Mouse (Mus musculus): ENCODE measurements at regions not wholly inside any gene's neighbourhood (a gene's known extent, or its start where the extent isn't known, plus 50 kb on each side); places are given as distances from the start of the nearest gene placed in this dataset.
A peak's percentile ranks its signal among the peaks of the same experiment; 100 is the strongest.

- Histone ChIP-seq H3K4me1 (replicated peaks; ENCODE audit: control insufficient read depth, insufficient read depth, low read length) (peaks cover 12% of the 10 kb centered on the region), H3K4me2 (replicated peaks) (peak overlapping the region; percentile 11), H3K27me3 (ENCODE audit: control insufficient read depth, insufficient read depth, low read length) (no peaks in the 10 kb centered on the region), H3K9me3 (ENCODE audit: control insufficient read depth, low read length) (no peaks in the 10 kb centered on the region), H3K27ac (no peak overlapping the region), H3K4me3 (replicated peaks; ENCODE audit: low read length) (no peak overlapping the region), H3K9ac (no peak overlapping the region), H3K36me3 (replicated peaks; ENCODE audit: control insufficient read depth, insufficient read depth) (no peaks in the 10 kb centered on the region)
- DNase-seq (ENCODE audit: low spot score) (no peak), ATAC-seq (ENCODE audit: low FRiP score) (no peak)
- 58% methylated on average over 16 of the region's 16 CpGs for WGBS
Observed at GRCm38 (mm10) chr2:170945401-170946105, 213.9 kb downstream of the Dok5 start.

GRCm38 (mm10) chr2:170946106-170946657 lies 214.6 kb downstream of the Dok5 start:
- H3K4me2 ChIP-seq (replicated peaks): peak overlapping the region; percentile 11
- 76% methylated on average over 15 of the region's 15 CpGs for WGBS
- H3K27ac ChIP-seq: no peak overlapping the region
- no peaks in the 10 kb centered on the region for H3K9me3 ChIP-seq (ENCODE audit: control insufficient read depth, low read length)
- peaks cover 12% of the 10 kb centered on the region for H3K4me1 ChIP-seq (replicated peaks; ENCODE audit: control insufficient read depth, insufficient read depth, low read length)
- DNase-seq (ENCODE audit: low spot score) (no peak), ATAC-seq (ENCODE audit: low FRiP score) (no peak)
- no peak overlapping the region for H3K4me3 ChIP-seq (replicated peaks; ENCODE audit: low read length)
- H3K27me3 ChIP-seq (ENCODE audit: control insufficient read depth, insufficient read depth, low read length): no peaks in the 10 kb centered on the region
- no peak overlapping the region for H3K9ac ChIP-seq
- H3K36me3 ChIP-seq (replicated peaks; ENCODE audit: control insufficient read depth, insufficient read depth): no peaks in the 10 kb centered on the region

- no peaks in the 10 kb centered on the region for H3K27me3 ChIP-seq (ENCODE audit: control insufficient read depth, insufficient read depth, low read length)
- H3K36me3 ChIP-seq (replicated peaks; ENCODE audit: control insufficient read depth, insufficient read depth): no peaks in the 10 kb centered on the region
Observed at GRCm38 (mm10) chr2:170947236-170947635, 215.6 kb downstream of the Dok5 start.

GRCm38 (mm10) chr2:170954626-170955025 lies 223.0 kb downstream of the Dok5 start:
- H3K9ac ChIP-seq: no peak overlapping the region
- no peak overlapping the region for H3K4me3 ChIP-seq (replicated peaks; ENCODE audit: low read length)
- no peaks in the 10 kb centered on the region for H3K36me3 ChIP-seq (replicated peaks; ENCODE audit: control insufficient read depth, insufficient read depth)
- DNase-seq (ENCODE audit: low spot score) (no peak), ATAC-seq (ENCODE audit: low FRiP score) (no peak)
- no peaks in the 10 kb centered on the region for H3K27me3 ChIP-seq (ENCODE audit: control insufficient read depth, insufficient read depth, low read length)
- H3K9me3 ChIP-seq (ENCODE audit: control insufficient read depth, low read length): no peaks in the 10 kb centered on the region
- no peaks in the 10 kb centered on the region for H3K4me1 ChIP-seq (replicated peaks; ENCODE audit: control insufficient read depth, insufficient read depth, low read length)
- H3K4me2 ChIP-seq (replicated peaks): no peak overlapping the region
- no peak overlapping the region for H3K27ac ChIP-seq
- 95% methylated on average over 17 of the region's 17 CpGs for WGBS

More at GRCm38 (mm10) chr2:170947236-170947635, 215.6 kb downstream of the Dok5 start:
- 91% methylated on average over 8 of the region's 8 CpGs for WGBS
- H3K9ac ChIP-seq: no peak overlapping the region
- H3K4me2 ChIP-seq (replicated peaks): no peak overlapping the region
- no peaks in the 10 kb centered on the region for H3K9me3 ChIP-seq (ENCODE audit: control insufficient read depth, low read length)
- DNase-seq (ENCODE audit: low spot score) (no peak), ATAC-seq (ENCODE audit: low FRiP score) (no peak)
- no peak overlapping the region for H3K4me3 ChIP-seq (replicated peaks; ENCODE audit: low read length)
- H3K27ac ChIP-seq: no peak overlapping the region
- peaks cover 12% of the 10 kb centered on the region for H3K4me1 ChIP-seq (replicated peaks; ENCODE audit: control insufficient read depth, insufficient read depth, low read length)

- no peak overlapping the region for H3K4me2 ChIP-seq (replicated peaks)
- no peaks in the 10 kb centered on the region for H3K9me3 ChIP-seq (ENCODE audit: control insufficient read depth, low read length)
- no peak overlapping the region for H3K4me3 ChIP-seq (replicated peaks; ENCODE audit: low read length)
- 75% methylated on average over 3 of the region's 3 CpGs for WGBS
- H3K36me3 ChIP-seq (replicated peaks; ENCODE audit: control insufficient read depth, insufficient read depth): no peaks in the 10 kb centered on the region
- DNase-seq (ENCODE audit: low spot score) (no peak), ATAC-seq (ENCODE audit: low FRiP score) (no peak)
- H3K27ac ChIP-seq: no peak overlapping the region
- H3K27me3 ChIP-seq (ENCODE audit: control insufficient read depth, insufficient read depth, low read length): no peaks in the 10 kb centered on the region
- no peaks in the 10 kb centered on the region for H3K4me1 ChIP-seq (replicated peaks; ENCODE audit: control insufficient read depth, insufficient read depth, low read length)
- no peak overlapping the region for H3K9ac ChIP-seq
Observed at GRCm38 (mm10) chr2:170956766-170957165, 225.2 kb downstream of the Dok5 start.

- DNase-seq (ENCODE audit: low spot score) (no peak), ATAC-seq (ENCODE audit: low FRiP score) (no peak)
- H3K9me3 ChIP-seq (ENCODE audit: control insufficient read depth, low read length): no peaks in the 10 kb centered on the region
- H3K4me2 ChIP-seq (replicated peaks): no peak overlapping the region
- H3K36me3 ChIP-seq (replicated peaks; ENCODE audit: control insufficient read depth, insufficient read depth): no peaks in the 10 kb centered on the region
- H3K4me3 ChIP-seq (replicated peaks; ENCODE audit: low read length): no peak overlapping the region
- no peaks in the 10 kb centered on the region for H3K4me1 ChIP-seq (replicated peaks; ENCODE audit: control insufficient read depth, insufficient read depth, low read length)
- H3K27me3 ChIP-seq (ENCODE audit: control insufficient read depth, insufficient read depth, low read length): no peaks in the 10 kb centered on the region
- no peak overlapping the region for H3K27ac ChIP-seq
- H3K9ac ChIP-seq: no peak overlapping the region
- 86% methylated on average over 4 of the region's 4 CpGs for WGBS
Observed at GRCm38 (mm10) chr2:170960396-170960795, 228.8 kb downstream of the Dok5 start.

- DNase-seq (ENCODE audit: low spot score) (no peak), ATAC-seq (ENCODE audit: low FRiP score) (no peak)
- WGBS: 81% methylated on average over 4 of the region's 4 CpGs
- no peaks in the 10 kb centered on the region for H3K4me1 ChIP-seq (replicated peaks; ENCODE audit: control insufficient read depth, insufficient read depth, low read length)
- H3K4me2 ChIP-seq (replicated peaks): no peak overlapping the region
- no peak overlapping the region for H3K4me3 ChIP-seq (replicated peaks; ENCODE audit: low read length)
- no peaks in the 10 kb centered on the region for H3K36me3 ChIP-seq (replicated peaks; ENCODE audit: control insufficient read depth, insufficient read depth)
- H3K27me3 ChIP-seq (ENCODE audit: control insufficient read depth, insufficient read depth, low read length): no peaks in the 10 kb centered on the region
- no peaks in the 10 kb centered on the region for H3K9me3 ChIP-seq (ENCODE audit: control insufficient read depth, low read length)
- H3K9ac ChIP-seq: no peak overlapping the region
- H3K27ac ChIP-seq: no peak overlapping the region
Observed at GRCm38 (mm10) chr2:170962481-170962880, 230.9 kb downstream of the Dok5 start.

- WGBS: 82% methylated on average over 3 of the region's 3 CpGs
Observed at GRCm38 (mm10) chr2:170969430-170969829, 237.8 kb downstream of the Dok5 start.

GRCm38 (mm10) chr2:170985357-170985756 lies 253.8 kb downstream of the Dok5 start:
- DNase-seq (ENCODE audit: low spot score) (no peak), ATAC-seq (ENCODE audit: low FRiP score) (no peak)
- Histone ChIP-seq H3K4me2 (replicated peaks) (no peak overlapping the region), H3K27me3 (ENCODE audit: control insufficient read depth, insufficient read depth, low read length) (no peaks in the 10 kb centered on the region), H3K9me3 (ENCODE audit: control insufficient read depth, low read length) (no peaks in the 10 kb centered on the region), H3K36me3 (replicated peaks; ENCODE audit: control insufficient read depth, insufficient read depth) (no peaks in the 10 kb centered on the region), H3K4me3 (replicated peaks; ENCODE audit: low read length) (no peak overlapping the region), H3K9ac (no peak overlapping the region), H3K27ac (no peak overlapping the region), H3K4me1 (replicated peaks; ENCODE audit: control insufficient read depth, insufficient read depth, low read length) (no peaks in the 10 kb centered on the region)
- 88% methylated on average over 1 of the region's 1 CpGs for WGBS

More at GRCm38 (mm10) chr2:170969430-170969829, 237.8 kb downstream of the Dok5 start:
- no peak overlapping the region for H3K4me3 ChIP-seq (replicated peaks; ENCODE audit: low read length)
- no peak overlapping the region for H3K27ac ChIP-seq
- no peak overlapping the region for H3K4me2 ChIP-seq (replicated peaks)
- H3K36me3 ChIP-seq (replicated peaks; ENCODE audit: control insufficient read depth, insufficient read depth): no peaks in the 10 kb centered on the region
- H3K9me3 ChIP-seq (ENCODE audit: control insufficient read depth, low read length): no peaks in the 10 kb centered on the region
- H3K4me1 ChIP-seq (replicated peaks; ENCODE audit: control insufficient read depth, insufficient read depth, low read length): no peaks in the 10 kb centered on the region
- no peak for DNase-seq (ENCODE audit: low spot score)
- ATAC-seq (ENCODE audit: low FRiP score): no peak
- H3K27me3 ChIP-seq (ENCODE audit: control insufficient read depth, insufficient read depth, low read length): no peaks in the 10 kb centered on the region
- no peak overlapping the region for H3K9ac ChIP-seq
